Mouse (Mus musculus): Measurements from ENCODE around the gene Plk3.

The Plk3 gene

GRCm38 (mm10) chr4:117095551-117096452 is 38.0 kb downstream of the Plk3 start, which contains the start of gene Ptch2:
Gene Ptch2, plus strand, starts transcription at chr4:117096075.
- in situ Hi-C loops (cut with MboI; ENCODE audit: unreplicated experiment in 2 of 2), result no loop called here

GRCm38 (mm10) chr4:117094626-117095361 is 39.0 kb downstream of the Plk3 start:
- in situ Hi-C loops (cut with MboI; ENCODE audit: unreplicated experiment in 2 of 2), result no loop called here

- in situ Hi-C loops (cut with MboI; ENCODE audit: unreplicated experiment in 2 of 2), result no loop called here
Observed at GRCm38 (mm10) chr4:117090586-117090985, 43.2 kb downstream of the Plk3 start.

GRCm38 (mm10) chr4:117087948-117088640 is 45.7 kb downstream of the Plk3 start:
- in situ Hi-C loops (cut with MboI; ENCODE audit: unreplicated experiment in 2 of 2), result no loop called here

Data from v-Abl transformed pro-B cells (cell line).